Mouse (Mus musculus): ENCODE results near the gene Map3k14.

Gene Map3k14

GRCm38 (mm10) chr11:103281784-103282183 lies 14.5 kb upstream of the Map3k14 start:
- in situ Hi-C loops (cut with MboI; ENCODE audit: unreplicated experiment in 2 of 2), result loop anchor here (5.0 to 25.0 kb wide), 2 partner anchors 36 to 906 kb away; partner anchors contain the start of gene Sppl2c (in 1 of the 2)

- in situ Hi-C loops (cut with MboI; ENCODE audit: unreplicated experiment in 2 of 2), result loop anchor here in 1 of 2 experiments (25.0 kb wide), 1 partner anchor 911 kb away; the partner anchor contains the start of gene Sppl2c
Observed at GRCm38 (mm10) chr11:103276450-103276849, 9.2 kb upstream of the Map3k14 start.

GRCm38 (mm10) chr11:103272888-103273287 lies 5.6 kb upstream of the Map3k14 start:
- in situ Hi-C loops (cut with MboI; ENCODE audit: unreplicated experiment in 2 of 2), result loop anchor here (5.0 kb wide), 4 partner anchors 36 to 171 kb away; partner anchors contain the start of genes Acbd4 (in 2 of the 2) and Plcd3 (in 2 of the 2)

DNA sequence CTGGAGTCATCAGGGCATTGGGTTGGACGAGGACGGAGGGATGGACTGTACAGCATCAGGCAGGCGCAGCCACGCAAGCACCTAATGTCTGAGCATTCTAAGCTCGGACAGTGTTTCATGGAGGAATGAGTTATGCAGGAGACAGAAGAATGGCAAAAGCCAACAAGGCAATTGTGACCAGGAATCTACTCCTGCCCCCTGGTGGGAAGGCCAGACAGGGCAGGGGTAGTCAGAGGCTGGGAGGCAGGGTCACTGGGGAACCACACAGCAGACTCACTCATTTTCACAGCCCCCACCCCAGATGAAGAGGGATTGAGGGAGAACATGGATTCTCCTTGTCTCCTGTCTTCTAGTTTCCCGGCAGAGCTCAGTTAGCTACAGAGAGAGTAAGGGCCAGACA lies 4.7 kb upstream of the Map3k14 start:
- in situ Hi-C loops (cut with MboI; ENCODE audit: unreplicated experiment in 2 of 2), result loop anchor here (5.0 kb wide), 4 partner anchors 35 to 170 kb away; partner anchors contain the start of genes Acbd4 (in 2 of the 2) and Plcd3 (in 2 of the 2)

GRCm38 (mm10) chr11:103269426-103269825 lies 2.2 kb upstream of the Map3k14 start:
- in situ Hi-C loops (cut with MboI; ENCODE audit: unreplicated experiment in 2 of 2), result loop anchor here (5.0 to 10.0 kb wide), 2 partner anchors 92 to 1175 kb away; no protein-coding TSS in a partner anchor

GRCm38 (mm10) chr11:103268905-103269304 lies 1.6 kb upstream of the Map3k14 start:
- in situ Hi-C loops (cut with MboI; ENCODE audit: unreplicated experiment in 2 of 2), result loop anchor here (5.0 to 10.0 kb wide), 2 partner anchors 92 to 1176 kb away; no protein-coding TSS in a partner anchor

- in situ Hi-C loops (cut with MboI; ENCODE audit: unreplicated experiment in 2 of 2), result loop anchor here (5.0 to 10.0 kb wide), 2 partner anchors 91 to 1176 kb away; no protein-coding TSS in a partner anchor
Observed at GRCm38 (mm10) chr11:103268350-103268749, 1.1 kb upstream of the Map3k14 start.

- in situ Hi-C loops (cut with MboI; ENCODE audit: unreplicated experiment in 2 of 2), result loop anchor here (5.0 to 10.0 kb wide), 2 partner anchors 90 to 1178 kb away; no protein-coding TSS in a partner anchor
Observed at GRCm38 (mm10) chr11:103266729-103267345, 435 bp downstream of the Map3k14 start.

DNA sequence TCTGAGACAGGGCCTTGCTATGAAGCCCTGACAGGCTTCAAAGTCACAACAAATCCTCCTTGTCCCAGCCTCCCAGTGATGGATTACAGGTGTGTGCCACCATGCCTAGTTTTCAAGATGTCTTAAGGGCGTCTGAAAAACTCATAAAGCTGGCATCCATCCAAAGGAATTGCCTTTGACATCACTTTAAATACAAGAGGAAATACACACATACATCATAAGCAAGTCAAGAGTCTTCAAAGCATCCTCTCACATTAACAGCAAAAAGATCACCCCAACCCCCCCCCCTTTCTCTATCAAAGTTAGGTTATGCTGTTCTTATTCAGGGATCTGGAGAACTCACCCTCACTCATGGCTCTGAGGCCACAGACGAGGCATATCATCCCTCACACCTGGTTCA lies 1.4 kb downstream of the Map3k14 start:
- in situ Hi-C loops (cut with MboI; ENCODE audit: unreplicated experiment in 2 of 2), result loop anchor here (5.0 to 10.0 kb wide), 2 partner anchors 89 to 1179 kb away; no protein-coding TSS in a partner anchor

GRCm38 (mm10) chr11:103265211-103265610 lies 2.1 kb downstream of the Map3k14 start:
- in situ Hi-C loops (cut with MboI; ENCODE audit: unreplicated experiment in 2 of 2), result loop anchor here (5.0 to 10.0 kb wide), 2 partner anchors 88 to 1180 kb away; no protein-coding TSS in a partner anchor

GRCm38 (mm10) chr11:103264427-103265005 lies 2.8 kb downstream of the Map3k14 start:
- in situ Hi-C loops (cut with MboI; ENCODE audit: unreplicated experiment in 2 of 2), result loop anchor here (5.0 to 10.0 kb wide), 2 partner anchors 87 to 1180 kb away; no protein-coding TSS in a partner anchor

- in situ Hi-C loops (cut with MboI; ENCODE audit: unreplicated experiment in 2 of 2), result loop anchor here in 1 of 2 experiments (10.0 kb wide), 1 partner anchor 1181 kb away; no protein-coding TSS in a partner anchor
Observed at GRCm38 (mm10) chr11:103263551-103263950, 3.7 kb downstream of the Map3k14 start.

GRCm38 (mm10) chr11:103262412-103263267 lies 4.6 kb downstream of the Map3k14 start:
- in situ Hi-C loops (cut with MboI; ENCODE audit: unreplicated experiment in 2 of 2), result loop anchor here in 1 of 2 experiments (10.0 kb wide), 1 partner anchor 1182 kb away; no protein-coding TSS in a partner anchor

- in situ Hi-C loops (cut with MboI; ENCODE audit: unreplicated experiment in 2 of 2), result loop anchor here in 1 of 2 experiments (10.0 kb wide), 1 partner anchor 1183 kb away; no protein-coding TSS in a partner anchor
Observed at GRCm38 (mm10) chr11:103261671-103262411, 5.4 kb downstream of the Map3k14 start.

GRCm38 (mm10) chr11:103260515-103261192 lies 6.6 kb downstream of the Map3k14 start:
- in situ Hi-C loops (cut with MboI; ENCODE audit: unreplicated experiment in 2 of 2), result loop anchor here in 1 of 2 experiments (10.0 kb wide), 1 partner anchor 1184 kb away; no protein-coding TSS in a partner anchor

DNA sequence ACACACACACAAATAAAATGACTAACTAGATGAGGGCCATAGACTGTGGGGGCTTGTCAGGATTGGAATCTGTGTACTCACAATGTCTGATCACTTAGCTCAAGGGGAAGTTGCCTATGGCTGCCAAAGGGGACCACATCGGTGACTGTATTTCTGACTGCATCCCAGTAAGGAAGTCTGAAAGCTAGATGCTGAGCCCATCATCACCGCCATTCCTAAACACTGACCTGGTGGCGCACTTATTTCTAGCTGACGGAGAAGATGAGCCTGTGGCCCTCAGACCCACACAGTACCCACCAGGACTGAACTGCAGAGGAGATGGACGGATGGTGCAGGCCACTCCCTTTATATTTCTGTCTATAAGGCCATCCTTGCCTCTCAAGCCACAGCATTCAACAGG lies 7.2 kb downstream of the Map3k14 start:
- in situ Hi-C loops (cut with MboI; ENCODE audit: unreplicated experiment in 2 of 2), result loop anchor here in 1 of 2 experiments (10.0 kb wide), 1 partner anchor 1185 kb away; no protein-coding TSS in a partner anchor

- in situ Hi-C loops (cut with MboI; ENCODE audit: unreplicated experiment in 2 of 2), result no loop called here
Observed at GRCm38 (mm10) chr11:103257938-103258481, 9.3 kb downstream of the Map3k14 start.

DNA sequence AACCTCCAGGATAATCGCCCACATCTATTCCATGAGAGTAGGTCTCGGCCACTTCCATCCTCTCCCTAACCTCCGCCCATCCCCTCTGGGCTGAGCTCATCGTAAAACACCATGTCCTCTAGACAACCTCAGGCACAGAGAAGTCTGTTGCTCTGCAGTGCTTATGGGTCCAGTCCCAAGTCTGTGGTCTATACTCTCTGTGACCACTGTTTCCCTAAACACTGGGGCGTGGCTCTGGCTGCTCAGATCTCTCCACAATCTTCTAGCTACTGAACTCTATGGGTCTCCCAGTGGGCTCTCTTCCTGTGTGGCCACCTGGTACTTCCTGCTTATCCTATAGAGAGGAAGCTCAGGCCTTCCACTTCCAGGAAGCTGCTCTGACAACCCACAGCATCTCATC lies 13.7 kb downstream of the Map3k14 start:
- in situ Hi-C loops (cut with MboI; ENCODE audit: unreplicated experiment in 2 of 2), result no loop called here
